Mouse (Mus musculus): ENCODE measurements around the gene Morn1.

Morn1 gene

GRCm38 (mm10) chr4:155079666-155080065 lies 6.7 kb upstream of the Morn1 start:
- peak; percentile 54 to 59 for DNase-seq

GRCm38 (mm10) chr4:155083553-155083952 lies 2.8 kb upstream of the Morn1 start:
- peak in 1 of 2 experiments; percentile 19 for DNase-seq

GRCm38 (mm10) chr4:155084351-155084750 lies 2.0 kb upstream of the Morn1 start:
- no peak for DNase-seq

GRCm38 (mm10) chr4:155085206-155086107 lies 920 bp upstream of the Morn1 start:
- DNase-seq: peak in 1 of 2 experiments; percentile 17

GRCm38 (mm10) chr4:155089241-155089640 lies 2.9 kb downstream of the Morn1 start:
- DNase-seq: no peak

- DNase-seq: no peak
These were observed 3.8 kb downstream of the Morn1 start for GRCm38 (mm10) chr4:155090147-155090546.

- DNase-seq: no peak
These were observed 4.5 kb downstream of the Morn1 start for GRCm38 (mm10) chr4:155090688-155091449.

- DNase-seq: no peak
These were observed 6.5 kb downstream of the Morn1 start for GRCm38 (mm10) chr4:155092718-155093430.

GRCm38 (mm10) chr4:155093431-155094149 lies 7.2 kb downstream of the Morn1 start:
- no peak for DNase-seq

- DNase-seq: peak; percentile 73 to 79
These were observed 8.2 kb downstream of the Morn1 start for GRCm38 (mm10) chr4:155094565-155094964.

GRCm38 (mm10) chr4:155095238-155095900 lies 9.0 kb downstream of the Morn1 start:
- peak; percentile 88 to 92 for DNase-seq

- DNase-seq: no peak
These were observed 9.6 kb downstream of the Morn1 start for GRCm38 (mm10) chr4:155095967-155096366.

GRCm38 (mm10) chr4:155097452-155097851 lies 11.1 kb downstream of the Morn1 start:
- no peak for DNase-seq

GRCm38 (mm10) chr4:155098572-155098971 lies 12.2 kb downstream of the Morn1 start:
- DNase-seq: no peak

GRCm38 (mm10) chr4:155107886-155108285 lies 21.5 kb downstream of the Morn1 start:
- DNase-seq: no peak

- DNase-seq: no peak
These were observed 23.1 kb downstream of the Morn1 start for GRCm38 (mm10) chr4:155109471-155109870.

- DNase-seq: no peak
These were observed 27.5 kb downstream of the Morn1 start for GRCm38 (mm10) chr4:155113766-155114410.

- no peak for DNase-seq
These were observed 30.2 kb downstream of the Morn1 start for GRCm38 (mm10) chr4:155116607-155117006.

GRCm38 (mm10) chr4:155117396-155117978 lies 31.1 kb downstream of the Morn1 start:
- DNase-seq: no peak

GRCm38 (mm10) chr4:155118278-155118677 lies 31.9 kb downstream of the Morn1 start:
- no peak for DNase-seq

- DNase-seq: no peak
These were observed 33.7 kb downstream of the Morn1 start for GRCm38 (mm10) chr4:155120038-155120437.
